Mouse (Mus musculus) cerebellum, postnatal 25 days (tissue): ENCODE measurements around the gene Plaur.
A peak's percentile ranks its signal among the peaks of the same experiment; 100 is the strongest.

Experiments used
- DNase-seq, 2 experiments: peaks; one replicate each; pipeline ENCODE4 v3.0.0; 2021; ENCODE audit warnings: mixed read lengths in 2 of 2

Gene Plaur

GRCm38 (mm10) chr7:24446697-24447340 is 15.5 kb upstream of the Plaur start:
- DNase-seq: no peak

- DNase-seq: no peak
These were observed 13.3 kb upstream of the Plaur start for GRCm38 (mm10) chr7:24448782-24449517.

GRCm38 (mm10) chr7:24450585-24451017 is 11.7 kb upstream of the Plaur start:
- DNase-seq: no peak

GRCm38 (mm10) chr7:24451855-24452311 is 10.4 kb upstream of the Plaur start, which contains the start of gene Irgc1:
Irgc1 (minus strand) TSS chr7:24452297.
- no peak for DNase-seq

- no peak for DNase-seq
These were observed 8.1 kb upstream of the Plaur start for GRCm38 (mm10) chr7:24454199-24454598.

GRCm38 (mm10) chr7:24455726-24456125 is 6.6 kb upstream of the Plaur start:
- no peak for DNase-seq

- no peak for DNase-seq
These were observed 4.4 kb upstream of the Plaur start for GRCm38 (mm10) chr7:24457726-24458370.

- DNase-seq: no peak
These were observed 2.8 kb upstream of the Plaur start for GRCm38 (mm10) chr7:24459440-24459839.

- no peak for DNase-seq
These were observed 2.4 kb upstream of the Plaur start for GRCm38 (mm10) chr7:24459843-24460242.

- DNase-seq: no peak
These were observed 770 bp upstream of the Plaur start for GRCm38 (mm10) chr7:24461376-24462051.

GRCm38 (mm10) chr7:24466835-24467234 is 4.6 kb downstream of the Plaur start:
- DNase-seq: no peak

- DNase-seq: no peak
These were observed 5.6 kb downstream of the Plaur start for GRCm38 (mm10) chr7:24467886-24468285.

- DNase-seq: peak in 1 of 2 experiments; percentile 36
These were observed 6.8 kb downstream of the Plaur start for GRCm38 (mm10) chr7:24469126-24469525.

- DNase-seq: peak; percentile 71 to 85
These were observed 8.1 kb downstream of the Plaur start for GRCm38 (mm10) chr7:24470356-24470755.

GRCm38 (mm10) chr7:24472442-24472841 is 10.2 kb downstream of the Plaur start:
- DNase-seq: no peak

GRCm38 (mm10) chr7:24472937-24473336 is 10.7 kb downstream of the Plaur start:
- peak in 1 of 2 experiments; percentile 64 for DNase-seq

GRCm38 (mm10) chr7:24473913-24474529 is 11.7 kb downstream of the Plaur start:
- DNase-seq: peak; percentile 86 to 89

- DNase-seq: peak; percentile 55 to 70
These were observed 12.7 kb downstream of the Plaur start for GRCm38 (mm10) chr7:24474811-24475506.

- DNase-seq: no peak
These were observed 14.1 kb downstream of the Plaur start for GRCm38 (mm10) chr7:24476338-24476737.

- DNase-seq: no peak
These were observed 14.6 kb downstream of the Plaur start for GRCm38 (mm10) chr7:24476856-24477255.

GRCm38 (mm10) chr7:24478911-24479310 is 16.6 kb downstream of the Plaur start:
- DNase-seq: peak; percentile 8 to 20

- DNase-seq: no peak
These were observed 17.4 kb downstream of the Plaur start for GRCm38 (mm10) chr7:24479685-24480084.
